Mouse (Mus musculus) hindbrain, embryonic 14.5 days (tissue): Measurements from ENCODE around the gene Timm23. TPM values are rescaled to one million over a fixed set of nuclear protein-coding genes. Genes with fewer than 3 reads are reported as not detected.
"Not testable (repeated sequence)": the region's sequence is repeated elsewhere in the genome, so short reads cannot be mapped to it uniquely, and the experiment has no call there.

Source experiments
- ATAC-seq: fragments of 200-750 bp; cut with Nextera tagmentation; 2 replicates; pipeline ENCODE4 v1.8.0; 2017; ENCODE audit warnings: moderate number of reproducible peaks, mild to moderate bottlenecking, moderate TSS enrichment, moderate library complexity; ENCODE audit not compliant: low FRiP score
- DNase-seq: peaks from one replicate; pipeline ENCODE4 v3.0.0-alpha.2; 2015; ENCODE audit warnings: low spot score
- H3K27ac ChIP-seq: fragments of 300-500 bp; sonication (generic); 2 replicates; pipeline ENCODE4 v1.5.1; 2014; ENCODE audit warnings: mild to moderate bottlenecking, moderate library complexity
- H3K27me3 ChIP-seq: fragments of 300-500 bp; sonication (generic); 2 replicates; pipeline ENCODE4 v1.6.1; 2014; ENCODE audit warnings: mild to moderate bottlenecking, low read length, mixed read lengths; ENCODE audit not compliant: control insufficient read depth, insufficient read depth
- H3K36me3 ChIP-seq: fragments of 300-500 bp; sonication (generic); replicated peaks from 2 replicates; pipeline ENCODE4 v1.6.1; 2014; ENCODE audit not compliant: control insufficient read depth, insufficient read depth
- H3K4me1 ChIP-seq: fragments of 300-500 bp; sonication (generic); replicated peaks from 2 replicates; pipeline ENCODE4 v1.6.1; 2014; ENCODE audit warnings: antibody characterized with exemption, low read length, mixed read lengths; ENCODE audit not compliant: control insufficient read depth, insufficient read depth
- H3K4me2 ChIP-seq: fragments of 300-500 bp; sonication (generic); replicated peaks from 2 replicates; pipeline ENCODE4 v1.6.1; 2014; ENCODE audit warnings: mild to moderate bottlenecking, moderate library complexity
- H3K4me3 ChIP-seq: fragments of 300-500 bp; sonication (generic); replicated peaks from 2 replicates; pipeline ENCODE4 v1.5.1; 2014; ENCODE audit warnings: mild to moderate bottlenecking, low read length
- H3K9ac ChIP-seq: fragments of 300-500 bp; sonication (generic); 2 replicates; pipeline ENCODE4 v1.6.1; 2014
- H3K9me3 ChIP-seq: fragments of 300-500 bp; sonication (generic); 2 replicates; pipeline ENCODE4 v1.6.1; 2016; ENCODE audit warnings: low read length; ENCODE audit not compliant: control insufficient read depth
- WGBS: fragments of 180-500 bp; shearing (Covaris S2); extraction: QIAGEN DNeasy Blood & Tissue Kit; methylation state at CpG from one replicate; pipeline ENCODE4 v1.1.7; 2014; 5-methylcytosine and 5-hydroxymethylcytosine counted together
- polyA plus RNA-seq: library from polyadenylated mRNA; unstranded; fragments of >200 nt; fragmentation: Nextera tagmentation; extraction: Ambion mirVana; gene quantifications from 2 replicates; pipeline ENCODE4 v1.2.1, GENCODE M21; 2014

Timm23 gene
- 244 and 255 TPM in 2 replicates for polyA plus RNA-seq

GRCm38 (mm10) chr14:32201791-32202451 is at the start of gene Timm23, which contains the start of gene Parg:
TSS of gene Timm23 (minus strand) at chr14:32201898.
TSS of gene Parg (plus strand) at chr14:32201949.
- Histone ChIP-seq H3K4me2 (peak within 1 kb of the TSS; percentile 93), H3K36me3 (peaks cover 24% of the 10 kb centered on the region), H3K4me3 (peak within 1 kb of the TSS; percentile 100), H3K27me3 (no peaks in the 10 kb centered on the region), H3K4me1 (peaks cover 24% of the 10 kb centered on the region), H3K27ac (peak within 1 kb of the TSS; percentile 52), H3K9ac (peak within 1 kb of the TSS; percentile 93), H3K9me3 (no peaks in the 10 kb centered on the region)
- peak; percentile 91 for DNase-seq
- ATAC-seq: peak; percentile 94
- WGBS: under 1% methylated on average over 75 of the region's 77 CpGs

- H3K9ac ChIP-seq: no peak overlapping the region
- no peaks in the 10 kb centered on the region for H3K27me3 ChIP-seq
- no peak overlapping the region for H3K4me3 ChIP-seq
- H3K4me1 ChIP-seq: peaks cover 6% of the 10 kb centered on the region; the same call in 1 of the 2 replicates
- no peak overlapping the region for H3K27ac ChIP-seq
- H3K4me2 ChIP-seq: no peak overlapping the region
- WGBS: 72% methylated on average over 6 of the region's 6 CpGs
- no peaks in the 10 kb centered on the region for H3K9me3 ChIP-seq
- DNase-seq (no peak), ATAC-seq (no peak)
- peaks cover 30% of the 10 kb centered on the region for H3K36me3 ChIP-seq
Measured at GRCm38 (mm10) chr14:32249616-32250015, 47.9 kb upstream of the Timm23 start.

DNA sequence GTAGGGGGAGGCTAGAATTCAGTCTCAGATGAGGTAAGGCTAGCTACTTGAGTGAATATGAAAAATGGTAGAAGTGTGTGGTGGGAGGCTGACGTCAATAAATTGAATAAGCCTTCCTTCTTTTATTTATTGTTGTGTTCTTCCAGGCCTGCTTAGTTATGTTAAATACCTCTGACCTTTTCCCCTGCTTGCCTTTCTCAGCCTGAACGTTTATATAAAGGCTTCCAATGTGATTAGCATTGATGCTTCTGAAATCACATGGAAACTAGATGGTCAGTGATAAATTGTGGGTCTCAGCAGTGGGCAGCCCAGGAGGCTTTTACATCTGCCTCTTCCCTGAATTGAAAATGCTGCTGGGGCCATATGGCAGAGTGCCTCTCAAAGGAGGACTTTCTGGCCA is 44.3 kb upstream of the Timm23 start:
- ATAC-seq (no peak), DNase-seq (peak; percentile 26)
- Histone ChIP-seq H3K36me3 (peaks cover 28% of the 10 kb centered on the region), H3K27me3 (no peaks in the 10 kb centered on the region), H3K4me2 (no peak overlapping the region), H3K4me1 (peaks cover 6% of the 10 kb centered on the region; the same call in 1 of the 2 replicates), H3K27ac (no peak overlapping the region), H3K9ac (no peak overlapping the region), H3K4me3 (no peak overlapping the region), H3K9me3 (no peaks in the 10 kb centered on the region)
- 9% methylated on average over 2 of the region's 2 CpGs for WGBS

GRCm38 (mm10) chr14:32242401-32242800 is 40.7 kb upstream of the Timm23 start:
- Histone ChIP-seq H3K27me3 (no peaks in the 10 kb centered on the region), H3K9me3 (no peaks in the 10 kb centered on the region), H3K4me1 (peaks cover 6% of the 10 kb centered on the region; the same call in 1 of the 2 replicates), H3K36me3 (peaks cover 43% of the 10 kb centered on the region), H3K4me2 (no peak overlapping the region), H3K4me3 (no peak overlapping the region), H3K27ac (no peak overlapping the region), H3K9ac (no peak overlapping the region)
- ATAC-seq: no peak
- no peak for DNase-seq
- whole genome bisulfite sequencing: 80% methylated on average over 4 of the region's 4 CpGs

- no peaks in the 10 kb centered on the region for H3K27me3 ChIP-seq
- no peak overlapping the region for H3K4me2 ChIP-seq
- H3K9me3 ChIP-seq: no peaks in the 10 kb centered on the region
- under 1% methylated on average over 2 of the region's 2 CpGs for WGBS
- peak; percentile 87 for DNase-seq
- no peak overlapping the region for H3K9ac ChIP-seq
- no peak overlapping the region for H3K27ac ChIP-seq
- no peak overlapping the region for H3K4me3 ChIP-seq
- no peaks in the 10 kb centered on the region for H3K4me1 ChIP-seq
- ATAC-seq: no peak
- peaks cover 20% of the 10 kb centered on the region for H3K36me3 ChIP-seq
Measured at GRCm38 (mm10) chr14:32228996-32229395, 27.3 kb upstream of the Timm23 start.

DNA sequence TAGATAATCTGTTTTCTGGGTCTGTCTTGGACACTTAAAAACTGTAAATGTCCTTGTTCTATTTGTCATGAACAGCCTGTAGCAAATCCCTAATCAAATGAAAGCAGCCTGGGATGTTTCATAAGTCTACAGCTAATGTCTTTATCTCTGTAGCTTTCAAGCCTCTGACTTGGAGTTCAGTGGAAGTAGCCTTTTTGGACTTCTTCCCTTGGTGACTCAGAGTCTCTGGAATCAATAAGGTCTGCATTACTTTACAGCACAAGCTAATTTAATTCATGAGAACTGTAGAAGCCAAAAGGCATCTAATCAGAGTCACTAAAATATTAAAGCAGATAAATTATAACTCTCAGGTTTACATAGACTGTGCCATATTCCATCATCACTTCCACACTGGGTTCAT is 24.9 kb upstream of the Timm23 start:
- Histone ChIP-seq H3K36me3 (peaks cover 20% of the 10 kb centered on the region), H3K27me3 (no peaks in the 10 kb centered on the region), H3K27ac (no peak overlapping the region), H3K9ac (no peak overlapping the region), H3K4me1 (no peaks in the 10 kb centered on the region), H3K9me3 (no peaks in the 10 kb centered on the region), H3K4me3 (no peak overlapping the region), H3K4me2 (no peak overlapping the region)
- no peak for ATAC-seq
- DNase-seq: no peak

DNA sequence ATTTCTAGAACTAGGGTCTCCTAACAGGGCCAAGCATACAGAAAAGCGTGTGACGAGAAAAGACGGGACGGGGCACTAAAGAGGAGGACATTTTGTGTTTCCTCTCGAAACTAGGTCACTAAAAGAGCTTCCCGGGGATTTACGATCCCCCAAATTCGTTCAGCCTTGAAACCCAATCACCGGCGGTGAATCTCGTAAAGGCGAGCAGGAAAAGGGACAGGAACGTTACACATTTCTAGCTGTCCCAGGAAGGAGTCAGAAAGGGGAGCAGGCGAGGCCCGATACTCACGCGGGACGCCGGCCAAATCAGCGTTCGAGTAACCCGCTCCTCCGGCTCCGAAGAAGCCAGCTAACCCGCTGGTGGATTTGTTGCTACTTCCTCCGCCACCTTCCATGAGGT is 344 bp downstream of the Timm23 start:
- peaks cover 30% of the 10 kb centered on the region for H3K36me3 ChIP-seq
- H3K27me3 ChIP-seq: no peaks in the 10 kb centered on the region
- peak overlapping the region; percentile 45; the same call in 1 of the 2 replicates for H3K27ac ChIP-seq
- under 1% methylated on average over 25 of the region's 26 CpGs for WGBS
- DNase-seq (peak; percentile 36), ATAC-seq (peak; percentile 53)
- peak overlapping the region; percentile 93 for H3K9ac ChIP-seq
- peak overlapping the region; percentile 100 for H3K4me3 ChIP-seq
- H3K4me1 ChIP-seq: peaks cover 24% of the 10 kb centered on the region
- no peaks in the 10 kb centered on the region for H3K9me3 ChIP-seq
- peak overlapping the region; percentile 83 for H3K4me2 ChIP-seq

DNA sequence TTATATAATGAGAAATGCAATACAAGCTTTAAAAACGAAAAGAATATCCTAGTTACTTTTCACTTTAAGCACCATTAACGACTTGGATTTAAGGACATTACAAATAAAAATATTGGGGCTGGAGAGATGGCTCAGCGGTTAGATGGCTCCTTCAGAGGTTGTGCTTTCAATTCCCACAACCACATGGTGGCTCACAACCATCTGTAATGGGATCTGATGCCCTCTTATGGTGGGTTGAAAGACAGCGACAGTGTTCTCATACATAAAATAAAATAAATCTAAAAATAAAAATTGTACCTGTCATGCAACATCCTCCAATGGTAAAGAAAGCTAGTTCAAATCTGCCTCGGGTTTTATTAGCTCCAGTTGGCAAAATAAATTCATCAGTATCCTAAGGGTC is 8.1 kb downstream of the Timm23 start:
- H3K9me3 ChIP-seq, H3K27me3 ChIP-seq, H3K4me2 ChIP-seq, ATAC-seq, DNase-seq, H3K4me3 ChIP-seq, H3K9ac ChIP-seq, H3K27ac ChIP-seq, H3K4me1 ChIP-seq: not testable (repeated sequence)
- 88% methylated on average over 5 of the region's 5 CpGs for WGBS
- H3K36me3 ChIP-seq: peaks cover 64% of the 10 kb centered on the region

DNA sequence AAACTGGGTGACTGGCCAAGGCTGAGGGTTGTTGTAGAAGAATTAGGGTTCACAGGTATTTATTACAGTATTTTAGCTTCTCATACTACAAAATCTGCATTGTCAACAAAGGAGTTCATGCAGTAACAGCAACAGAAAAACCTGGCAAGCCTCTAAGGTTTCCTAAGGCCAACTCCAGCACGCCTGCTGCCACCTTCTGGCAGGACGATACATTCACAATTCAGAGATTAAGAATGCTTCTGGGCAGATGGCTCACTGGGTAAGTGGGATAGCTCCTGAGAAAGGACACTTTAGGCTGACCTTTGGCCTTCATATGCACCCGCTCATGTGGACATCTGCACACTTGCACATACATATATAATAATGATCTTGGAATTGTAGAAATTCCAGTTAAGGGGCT is 9.3 kb downstream of the Timm23 start:
- H3K4me2 ChIP-seq: no peak overlapping the region
- ATAC-seq (no peak), DNase-seq (peak; percentile 58)
- H3K36me3 ChIP-seq: peaks cover 66% of the 10 kb centered on the region
- no peaks in the 10 kb centered on the region for H3K9me3 ChIP-seq
- H3K27ac ChIP-seq: no peak overlapping the region
- no peak overlapping the region for H3K9ac ChIP-seq
- 42% methylated on average over 3 of the region's 3 CpGs for WGBS
- H3K4me3 ChIP-seq: no peak overlapping the region
- no peaks in the 10 kb centered on the region for H3K4me1 ChIP-seq
- H3K27me3 ChIP-seq: no peaks in the 10 kb centered on the region
